Mouse (Mus musculus) Muller cell, postnatal 12 days (primary cell): ENCODE results near the gene Rtkn.
A peak's percentile ranks its signal among the peaks of the same experiment; 100 is the strongest.

Experiments used
- DNase-seq: peaks from one replicate; pipeline ENCODE4 v3.0.0-alpha.2; 2015; ENCODE audit errors: inconsistent ontology term

The Rtkn gene

GRCm38 (mm10) chr6:83137576-83137950, 2.3 kb downstream of the Rtkn start:
- peak; percentile 84 for DNase-seq

- DNase-seq, result peak; percentile 56
Measured at GRCm38 (mm10) chr6:83138056-83138455, 2.8 kb downstream of the Rtkn start.

- no peak for DNase-seq
Measured at GRCm38 (mm10) chr6:83140044-83140443, 4.8 kb downstream of the Rtkn start.

- peak; percentile 61 for DNase-seq
Measured at GRCm38 (mm10) chr6:83141636-83142035, 6.4 kb downstream of the Rtkn start.

- DNase-seq, result peak; percentile 54
Measured at GRCm38 (mm10) chr6:83142211-83142731, 7.0 kb downstream of the Rtkn start.

GRCm38 (mm10) chr6:83142886-83143285, 7.6 kb downstream of the Rtkn start:
- no peak for DNase-seq

GRCm38 (mm10) chr6:83145209-83145608, 9.9 kb downstream of the Rtkn start:
- peak; percentile 70 for DNase-seq

- DNase-seq, result no peak
Measured at GRCm38 (mm10) chr6:83145805-83146204, 10.5 kb downstream of the Rtkn start.

- DNase-seq, result no peak
Measured at GRCm38 (mm10) chr6:83147280-83147679, 12.0 kb downstream of the Rtkn start.

- no peak for DNase-seq
Measured at GRCm38 (mm10) chr6:83151721-83152120, 16.5 kb downstream of the Rtkn start.

- no peak for DNase-seq
Measured at GRCm38 (mm10) chr6:83153038-83153437, 17.8 kb downstream of the Rtkn start.

GRCm38 (mm10) chr6:83153485-83153884, 18.2 kb downstream of the Rtkn start:
- no peak for DNase-seq

GRCm38 (mm10) chr6:83155552-83156238, 20.4 kb downstream of the Rtkn start:
- no peak for DNase-seq

- peak; percentile 75 for DNase-seq
Measured at GRCm38 (mm10) chr6:83156259-83156684, 21.0 kb downstream of the Rtkn start, which contains the start of the genes Wdr54 and 1700003E16Rik. TSS of gene Wdr54 (minus strand) at chr6:83156397. TSS of gene 1700003E16Rik (plus strand) at chr6:83156404.

- DNase-seq, result peak; percentile 35
Measured at GRCm38 (mm10) chr6:83159456-83159855, 24.2 kb downstream of the Rtkn start.

GRCm38 (mm10) chr6:83161442-83161841, 26.2 kb downstream of the Rtkn start:
- DNase-seq, result no peak

GRCm38 (mm10) chr6:83161921-83162641, 26.8 kb downstream of the Rtkn start:
- DNase-seq, result peak; percentile 27

GRCm38 (mm10) chr6:83162701-83163100, 27.4 kb downstream of the Rtkn start:
- DNase-seq, result peak; percentile 71

- no peak for DNase-seq
Measured at GRCm38 (mm10) chr6:83165026-83165606, 29.9 kb downstream of the Rtkn start.

GRCm38 (mm10) chr6:83165607-83166242, 30.5 kb downstream of the Rtkn start, which contains the start of gene Dctn1:
TSS of gene Dctn1 (plus strand) at chr6:83165920.
- DNase-seq, result peak; percentile 94

GRCm38 (mm10) chr6:83166243-83166630, 31.0 kb downstream of the Rtkn start:
- DNase-seq, result peak; percentile 38

GRCm38 (mm10) chr6:83169872-83170271, 34.6 kb downstream of the Rtkn start:
- DNase-seq, result peak; percentile 14
